Mouse (Mus musculus): ENCODE results near the gene Szrd1.

DNA sequence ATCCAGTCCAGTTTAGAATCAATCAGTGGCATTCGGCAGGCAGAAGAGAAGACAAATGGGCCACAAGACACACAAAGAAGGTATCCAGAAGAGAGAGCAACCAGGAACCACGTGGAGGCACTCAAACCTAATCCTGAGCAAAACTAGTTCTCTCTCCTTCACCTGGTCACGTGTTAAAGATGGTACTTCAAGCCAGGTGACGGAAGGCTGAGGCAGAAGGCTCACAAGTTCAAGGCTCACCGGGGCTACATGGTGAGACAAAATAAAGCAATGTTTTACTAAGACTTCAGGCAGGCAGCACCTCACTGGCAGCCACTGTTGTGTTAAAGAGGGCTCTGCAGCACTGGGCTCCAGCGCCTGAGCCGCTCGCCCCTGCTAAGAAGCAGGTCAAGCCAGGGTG lies 7.4 kb downstream of the Szrd1 start:
- TF ChIP-seq CTCF (IDR thresholded peaks at IDR 0.05; ENCODE audit: low read depth) (no peak), EP300 (optimal IDR thresholded peaks at IDR 0.05) (no peak)
